Mouse (Mus musculus) left cerebral cortex, adult 8-10 months (tissue): ENCODE data around the gene Ccl12. TPM values are rescaled to one million over a fixed set of nuclear protein-coding genes. Genes with fewer than 3 reads are reported as not detected.

ENCODE experiments used
- DNase-seq, 2 experiments: peaks; one replicate each; pipeline ENCODE4 v3.0.0; 2022; ENCODE audit warnings: low spot score in 2 of 2
- total RNA-seq, 4 experiments: library from RNA; stranded (reverse); gene quantifications; 2 replicates each; pipeline ENCODE4 v1.2.4; 2022

The Ccl12 gene
- total RNA-seq, result 1 to 10 TPM in 1 of 4 experiments, under 1 TPM in 1, not detected in 2; 0.81 to 1.9 TPM

GRCm38 (mm10) chr11:82101529-82101928 is at the start of gene Ccl12:
Ccl12 (plus strand) TSS chr11:82101845.
- DNase-seq, result no peak

DNA sequence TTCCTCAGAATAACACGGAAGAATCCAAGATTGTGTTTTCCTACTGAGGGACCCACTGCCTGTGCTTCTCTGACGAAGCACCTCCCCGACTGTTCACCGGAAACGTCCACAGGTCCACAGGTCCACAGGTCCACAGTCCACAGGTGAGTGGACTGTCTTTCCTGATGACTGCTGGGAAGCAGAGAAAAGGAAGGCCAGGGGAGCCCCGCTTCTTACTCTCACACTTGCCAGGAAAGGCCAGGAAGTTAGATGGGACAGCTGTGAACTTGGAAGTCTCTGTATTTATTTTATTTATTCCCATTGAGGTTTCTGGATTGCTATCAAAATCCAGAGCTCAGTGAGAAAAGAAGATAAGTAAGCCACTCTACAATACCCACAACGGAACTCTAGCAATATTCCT is 47.8 kb upstream of the Ccl12 start:
- DNase-seq, result no peak

GRCm38 (mm10) chr11:82057646-82058045 is 44.0 kb upstream of the Ccl12 start, which contains the start of gene Ccl11:
Ccl11 (plus strand) TSS chr11:82057823.
- peak in 1 of 2 experiments; percentile 30 for DNase-seq

GRCm38 (mm10) chr11:82062226-82062625 is 39.4 kb upstream of the Ccl12 start:
- DNase-seq, result no peak

DNA sequence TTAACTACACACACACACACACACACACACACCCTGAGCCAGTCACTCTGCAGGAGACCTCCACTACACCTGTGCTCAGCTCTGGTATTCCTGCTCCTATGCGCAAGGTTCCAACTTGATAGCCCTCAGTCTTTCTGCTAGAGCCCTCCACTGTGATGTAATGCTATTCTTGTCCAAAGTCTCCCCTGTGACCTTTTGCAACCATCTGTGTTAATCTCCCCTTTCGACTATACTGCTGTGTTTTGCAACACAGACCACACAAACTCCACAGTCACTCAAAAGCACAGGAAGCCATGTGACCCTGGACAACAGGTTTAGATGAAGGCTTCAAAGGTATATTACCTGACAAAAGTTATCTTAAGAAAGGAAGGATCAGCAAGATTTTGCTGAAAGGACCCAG is 38.2 kb upstream of the Ccl12 start:
- no peak for DNase-seq

DNA sequence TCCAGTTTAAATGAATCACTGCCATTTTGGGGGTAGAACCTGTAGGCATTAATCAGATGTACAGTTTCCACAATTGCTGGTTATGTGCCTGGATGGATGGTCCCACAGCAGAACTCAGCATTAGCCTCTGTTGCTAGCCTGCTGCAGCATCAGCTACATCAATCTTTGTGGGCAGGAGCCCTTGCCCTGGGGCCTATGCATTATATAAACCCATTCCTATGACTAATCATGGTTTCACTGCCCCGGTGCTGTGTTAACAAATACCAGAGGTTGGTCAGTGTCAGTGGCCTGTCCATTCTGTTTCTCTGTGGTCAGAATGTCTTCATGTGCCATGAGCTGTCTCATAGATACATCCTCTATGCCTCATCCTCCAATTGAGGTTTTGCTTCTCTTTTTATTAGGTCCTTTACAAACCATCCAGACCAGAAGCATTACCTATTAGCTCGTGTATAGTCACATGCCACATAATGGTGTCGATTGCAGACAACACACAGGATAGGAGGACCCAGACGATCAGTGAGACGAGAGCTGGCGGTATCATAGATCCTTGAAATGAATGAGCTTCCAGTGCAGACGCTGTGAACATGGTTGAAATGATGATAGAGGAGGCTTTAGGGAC is 34.6 kb upstream of the Ccl12 start:
- DNase-seq, result no peak

- no peak for DNase-seq
Measured at GRCm38 (mm10) chr11:82071076-82071475, 30.6 kb upstream of the Ccl12 start.

DNA sequence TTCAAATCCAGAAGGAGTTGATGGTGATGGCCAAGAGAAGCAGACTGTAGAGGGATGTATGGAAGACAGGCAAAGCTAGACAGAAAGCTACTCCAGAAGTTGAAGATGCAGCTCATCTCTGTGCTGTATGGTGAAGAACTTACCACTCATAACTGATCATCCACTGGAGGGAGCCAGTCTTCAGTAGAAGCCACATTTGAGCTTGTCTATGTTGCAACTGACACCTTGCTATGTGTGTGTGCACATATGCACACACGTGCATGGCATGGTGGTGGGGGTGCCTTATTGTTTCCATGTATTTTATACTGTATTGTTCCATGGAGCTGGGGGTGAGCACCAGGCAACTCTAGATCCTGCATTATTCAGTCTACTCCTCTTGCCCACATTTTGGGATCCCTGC is 29.3 kb upstream of the Ccl12 start:
- DNase-seq, result no peak

DNA sequence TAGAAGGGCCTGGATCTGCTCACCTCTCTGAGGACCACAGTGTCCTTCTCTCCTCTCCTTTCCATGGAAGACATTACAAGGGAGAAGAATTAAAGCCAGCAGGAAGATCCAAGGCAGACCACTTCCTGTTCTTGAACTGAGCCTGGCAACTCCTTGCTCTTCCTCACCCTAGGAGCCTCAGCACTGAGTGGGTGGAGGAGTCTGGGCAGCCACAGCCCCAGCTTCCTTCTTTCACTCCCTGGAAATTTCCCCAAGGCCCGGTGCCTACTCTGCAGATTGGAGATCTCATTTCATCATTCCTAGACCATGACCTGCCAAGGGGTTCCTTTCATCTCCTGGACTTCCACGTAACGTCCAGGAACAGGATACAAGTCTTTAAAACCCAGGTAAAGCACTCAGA is 28.7 kb upstream of the Ccl12 start:
- no peak for DNase-seq

DNA sequence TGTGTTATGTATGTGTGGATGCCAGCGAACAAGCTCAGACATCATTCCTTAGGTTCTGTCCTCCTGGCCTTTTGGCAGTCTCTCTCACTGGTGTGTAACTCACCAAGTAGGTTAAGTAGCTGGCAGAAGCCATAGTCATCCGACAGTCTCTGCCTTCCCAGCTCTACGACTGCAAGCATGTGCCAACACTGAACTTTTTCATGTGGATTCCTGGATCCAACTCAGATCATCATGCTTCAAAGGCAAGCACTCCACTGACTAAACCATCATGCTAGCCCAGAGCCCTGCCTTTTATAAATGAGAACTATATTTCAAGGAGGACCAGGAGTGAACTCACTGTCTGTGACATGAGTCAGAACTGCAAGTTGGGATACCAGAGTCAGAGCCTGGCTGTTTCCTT is 28.0 kb upstream of the Ccl12 start:
- no peak for DNase-seq

GRCm38 (mm10) chr11:82077031-82077430 is 24.6 kb upstream of the Ccl12 start:
- no peak for DNase-seq

- no peak for DNase-seq
Measured at GRCm38 (mm10) chr11:82078136-82078730, 23.4 kb upstream of the Ccl12 start.

DNA sequence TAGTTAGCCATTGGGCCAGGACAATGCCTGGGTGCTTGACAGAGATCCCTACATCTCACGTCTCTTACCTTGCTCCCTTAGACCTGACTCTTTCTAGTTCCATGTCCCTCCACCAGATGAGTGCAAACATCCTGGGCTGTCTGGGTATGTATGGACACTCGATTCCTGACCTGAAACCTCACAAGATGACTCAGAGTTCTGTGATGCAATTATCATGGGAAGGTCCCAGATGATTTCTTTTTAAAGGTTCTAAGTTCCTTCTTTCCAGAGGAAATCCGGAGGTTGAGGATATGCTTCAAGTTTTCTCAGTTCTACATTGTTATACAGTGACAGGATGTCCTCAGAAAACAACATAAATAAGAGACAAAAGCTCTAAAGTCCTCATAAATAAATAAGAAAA is 20.8 kb upstream of the Ccl12 start:
- DNase-seq, result no peak

GRCm38 (mm10) chr11:82084360-82084759 is 17.3 kb upstream of the Ccl12 start:
- no peak for DNase-seq

DNA sequence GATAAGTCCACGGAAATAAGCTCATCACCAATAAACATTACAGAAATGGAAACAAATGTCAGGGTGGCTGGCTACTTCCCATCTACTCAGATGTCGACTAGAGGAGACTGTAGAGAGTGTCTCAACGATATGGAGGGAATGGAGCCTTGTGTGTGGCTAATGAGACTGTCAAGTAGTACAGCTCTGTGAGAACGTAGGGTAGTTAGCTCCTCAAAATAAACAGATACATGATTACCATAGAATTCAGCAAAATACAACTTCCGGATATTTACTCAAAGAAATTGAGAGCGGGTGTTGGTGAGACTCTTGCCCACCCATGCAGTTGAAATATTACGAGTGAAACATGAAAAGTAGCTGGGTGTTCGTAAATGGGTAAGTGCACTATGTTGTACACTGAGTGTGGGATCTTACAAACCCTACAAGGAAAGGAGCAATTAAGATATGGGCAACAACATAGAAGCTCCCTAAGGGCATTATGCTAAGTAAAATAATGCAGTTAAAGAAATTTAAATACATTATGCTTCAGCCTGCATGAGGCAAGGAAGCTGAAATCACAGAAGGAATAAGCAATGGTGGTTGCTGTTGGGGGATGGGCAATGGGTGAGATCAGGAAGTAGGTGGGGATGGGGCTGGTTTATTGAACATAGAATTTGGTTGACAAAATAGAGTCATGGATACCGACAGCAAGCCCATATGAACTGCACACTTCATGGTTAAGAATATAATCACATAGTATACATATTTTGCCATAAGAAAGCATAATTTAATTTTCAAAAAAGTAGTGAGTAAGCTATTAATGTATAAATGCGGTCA is 1.9 kb upstream of the Ccl12 start:
- DNase-seq, result no peak

GRCm38 (mm10) chr11:82101087-82101486 is 558 bp upstream of the Ccl12 start:
- DNase-seq, result no peak

DNA sequence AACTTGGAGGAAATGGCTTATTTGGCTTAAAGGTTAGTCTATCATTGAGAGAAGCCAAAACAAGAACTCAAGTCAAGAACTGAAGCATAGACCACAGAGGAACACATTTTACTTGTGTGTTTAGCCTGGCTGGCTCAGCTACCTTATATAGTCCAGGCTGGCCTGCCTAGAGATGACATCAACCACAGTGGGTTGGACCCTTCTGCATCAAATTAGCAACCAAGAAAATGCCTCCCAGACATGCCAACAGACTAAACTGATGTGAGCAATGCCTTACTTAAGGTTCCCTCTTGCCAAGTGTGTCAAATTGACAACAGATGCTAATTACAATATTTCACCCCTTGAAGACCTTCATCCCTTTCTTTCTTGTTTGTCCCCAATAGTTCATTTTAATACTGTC is 8.0 kb downstream of the Ccl12 start:
- no peak for DNase-seq

- no peak for DNase-seq
Measured at GRCm38 (mm10) chr11:82110372-82111248, 9.0 kb downstream of the Ccl12 start.

DNA sequence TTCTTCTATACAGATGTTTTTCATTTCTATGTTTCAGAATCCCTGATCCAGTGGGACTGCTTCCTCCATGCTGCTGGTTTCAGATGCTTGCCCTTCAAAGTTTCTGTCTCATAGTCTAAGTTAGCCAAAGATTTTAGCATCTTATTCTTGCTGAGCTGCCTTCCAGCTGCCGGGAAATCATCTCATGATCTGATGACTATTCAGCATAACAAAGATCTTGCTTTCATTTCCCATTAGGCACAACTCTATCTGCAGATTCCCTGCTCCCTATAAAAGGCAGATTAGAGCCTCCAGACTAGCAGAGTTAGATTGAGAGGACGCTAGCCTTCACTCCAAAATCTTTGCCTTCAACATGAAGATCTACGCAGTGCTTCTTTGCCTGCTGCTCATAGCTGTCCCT is 13.2 kb downstream of the Ccl12 start, which contains the start of gene Ccl8:
Gene Ccl8, plus strand, starts transcription at position 301 of the 400 bp plus-strand sequence.
- DNase-seq, result no peak

- no peak for DNase-seq
Measured at GRCm38 (mm10) chr11:82116041-82116440, 14.4 kb downstream of the Ccl12 start.

- no peak for DNase-seq
Measured at GRCm38 (mm10) chr11:82132977-82133376, 31.3 kb downstream of the Ccl12 start.
